Mouse (Mus musculus) heart, adult 2 months (tissue): ENCODE data around the gene Dap. TPM values are rescaled to one million over a fixed set of nuclear protein-coding genes. Genes with fewer than 3 reads are reported as not detected.

Source experiments
- DNase-seq, 2 experiments: peaks; one replicate each; pipeline ENCODE4 v3.0.0; 2021
- H3K27ac ChIP-seq: fragments of 200-600 bp; 2 replicates; pipeline ENCODE4 v1.8.1; 2022
- H3K27me3 ChIP-seq: fragments of 200-500 bp; 2 replicates; pipeline ENCODE4 v1.6.1; 2012; ENCODE audit warnings: mild to moderate bottlenecking, low read length, inconsistent platforms, mixed read lengths; ENCODE audit not compliant: control insufficient read depth, insufficient read depth
- H3K36me3 ChIP-seq: fragments of 200-500 bp; 2 replicates; pipeline ENCODE4 v1.6.1; 2012; ENCODE audit warnings: low read length, inconsistent platforms; ENCODE audit not compliant: control insufficient read depth, insufficient read depth
- H3K4me1 ChIP-seq: fragments of 200-500 bp; 2 replicates; pipeline ENCODE4 v1.6.1; 2011; ENCODE audit warnings: low read length; ENCODE audit not compliant: control insufficient read depth, insufficient read depth
- H3K4me3 ChIP-seq: fragments of 200-600 bp; 2 replicates; pipeline ENCODE4 v1.8.1; 2022
- H3K79me2 ChIP-seq: fragments of 200-500 bp; replicated peaks from 2 replicates; pipeline ENCODE4 v1.6.1; 2012; ENCODE audit warnings: mild to moderate bottlenecking, inconsistent platforms, low read length, moderate library complexity, mixed read lengths; ENCODE audit not compliant: control insufficient read depth, insufficient read depth
- H3K9ac ChIP-seq: fragments of 200-500 bp; 2 replicates; pipeline ENCODE4 v1.6.1; 2012; ENCODE audit warnings: low read depth, mild to moderate bottlenecking, control low read depth, inconsistent platforms, low read length, mixed read lengths
- CTCF ChIP-seq: fragments of 200-600 bp; IDR thresholded peaks from 2 replicates; pipeline ENCODE4 v1.8.1; 2022; ENCODE audit warnings: antibody characterized with exemption, mild to moderate bottlenecking, moderate library complexity
- EP300 ChIP-seq: fragments of 200-500 bp; IDR thresholded peaks from 2 replicates; pipeline ENCODE4 v1.6.1; 2011; ENCODE audit warnings: low read depth, low read length, control low read depth; ENCODE audit not compliant: insufficient read depth
- POLR2A ChIP-seq: fragments of 200-500 bp; IDR thresholded peaks from 2 replicates; pipeline ENCODE4 v1.6.1; 2011; ENCODE audit warnings: mild to moderate bottlenecking, low read depth, low read length, control low read depth; ENCODE audit not compliant: insufficient read depth
- WGBS: fragments of 180-500 bp; shearing (Covaris S2); methylation state at CpG from one replicate; pipeline ENCODE4 v1.1.7; 2018; 5-methylcytosine and 5-hydroxymethylcytosine counted together
- intact Hi-C: fragments of 180-260 bp; cut with DNase I; formaldehyde crosslinking; loops from one replicate; pipeline ENCODE4 v1.15.1; 2025
- polyA plus RNA-seq: library from polyadenylated mRNA; depleted of rRNA; stranded (reverse); fragments of >200 nt; gene quantifications from 2 replicates; pipeline ENCODE4 v1.2.3, GENCODE M21; 2012
- total RNA-seq, 2 experiments: library from RNA; stranded (reverse); gene quantifications; 2 replicates each; pipeline ENCODE4 v1.2.3; 2021

Gene Dap
- total and polyA plus RNA-seq, 3 experiments: 17.7 to 27.0 (median 18.8) TPM

GRCm38 (mm10) chr15:31233006-31233405 lies 8.9 kb downstream of the Dap start:
- Histone ChIP-seq H3K4me1 (no peaks in the 10 kb centered on the region), H3K9ac (no peak overlapping the region), H3K4me3 (no peak overlapping the region), H3K27me3 (no peaks in the 10 kb centered on the region), H3K79me2 (no peaks in the 10 kb centered on the region), H3K27ac (no peak overlapping the region), H3K36me3 (no peaks in the 10 kb centered on the region; the same call in 1 of the 2 replicates)
- 94% methylated on average over 1 of the region's 1 CpGs for WGBS
- TF ChIP-seq CTCF (no peak), EP300 (no peak), POLR2A (no peak)
- intact Hi-C loops: no loop called here
- DNase-seq: no peak

- H3K79me2 ChIP-seq: no peaks in the 10 kb centered on the region
- intact Hi-C loops: no loop called here
- no peak overlapping the region for H3K27ac ChIP-seq
- H3K36me3 ChIP-seq: no peaks in the 10 kb centered on the region; the same call in 1 of the 2 replicates
- WGBS: 83% methylated on average over 9 of the region's 9 CpGs
- H3K27me3 ChIP-seq: no peaks in the 10 kb centered on the region
- no peak overlapping the region for H3K4me3 ChIP-seq
- no peak for DNase-seq
- no peak overlapping the region for H3K9ac ChIP-seq
- H3K4me1 ChIP-seq: no peaks in the 10 kb centered on the region
- no peak for TF ChIP-seq CTCF
- TF ChIP-seq POLR2A: no peak
- no peak for TF ChIP-seq EP300
Observed at GRCm38 (mm10) chr15:31235794-31236548, 11.9 kb downstream of the Dap start.

- Histone ChIP-seq H3K36me3 (no peaks in the 10 kb centered on the region; the same call in 1 of the 2 replicates), H3K79me2 (no peaks in the 10 kb centered on the region), H3K9ac (no peak overlapping the region), H3K27ac (no peak overlapping the region), H3K4me3 (no peak overlapping the region), H3K4me1 (no peaks in the 10 kb centered on the region), H3K27me3 (no peaks in the 10 kb centered on the region)
- 88% methylated on average over 9 of the region's 9 CpGs for WGBS
- intact Hi-C loops: no loop called here
- no peak for TF ChIP-seq EP300
- TF ChIP-seq CTCF: no peak
- no peak for TF ChIP-seq POLR2A
- no peak for DNase-seq
Observed at GRCm38 (mm10) chr15:31236549-31236907, 12.4 kb downstream of the Dap start.

GRCm38 (mm10) chr15:31237368-31237767 lies 13.3 kb downstream of the Dap start:
- Histone ChIP-seq H3K36me3 (no peaks in the 10 kb centered on the region; the same call in 1 of the 2 replicates), H3K79me2 (no peaks in the 10 kb centered on the region), H3K4me3 (no peak overlapping the region), H3K27ac (no peak overlapping the region), H3K27me3 (no peaks in the 10 kb centered on the region), H3K4me1 (no peaks in the 10 kb centered on the region), H3K9ac (no peak overlapping the region)
- WGBS: 29% methylated on average over 11 of the region's 11 CpGs
- TF ChIP-seq EP300 (no peak), POLR2A (no peak), CTCF (no peak)
- intact Hi-C loops: no loop called here
- DNase-seq: no peak

- Histone ChIP-seq H3K27me3 (no peaks in the 10 kb centered on the region), H3K27ac (no peak overlapping the region), H3K4me3 (no peak overlapping the region), H3K9ac (no peak overlapping the region), H3K4me1 (no peaks in the 10 kb centered on the region), H3K36me3 (no peaks in the 10 kb centered on the region; the same call in 1 of the 2 replicates), H3K79me2 (no peaks in the 10 kb centered on the region)
- WGBS: 38% methylated on average over 5 of the region's 5 CpGs
- intact Hi-C loops: no loop called here
- DNase-seq: no peak
- TF ChIP-seq POLR2A (no peak), CTCF (no peak), EP300 (no peak)
Observed at GRCm38 (mm10) chr15:31237898-31238297, 13.8 kb downstream of the Dap start.

- H3K27me3 ChIP-seq: no peaks in the 10 kb centered on the region
- no peaks in the 10 kb centered on the region for H3K79me2 ChIP-seq
- no peaks in the 10 kb centered on the region for H3K4me1 ChIP-seq
- no peak overlapping the region for H3K4me3 ChIP-seq
- no peak for DNase-seq
- H3K27ac ChIP-seq: no peak overlapping the region
- no peak for TF ChIP-seq EP300
- no peak for TF ChIP-seq POLR2A
- no peak for TF ChIP-seq CTCF
- H3K9ac ChIP-seq: no peak overlapping the region
- no peaks in the 10 kb centered on the region; the same call in 1 of the 2 replicates for H3K36me3 ChIP-seq
- intact Hi-C loops: no loop called here
- WGBS: 82% methylated on average over 11 of the region's 11 CpGs
Observed at GRCm38 (mm10) chr15:31238611-31239010, 14.5 kb downstream of the Dap start.
